Comparison of ENCODE assay signal across 19 mouse cellular contexts in genomic region chr7:81595056-81595455, GRCm38 (mm10). TPM values are rescaled to one million over a fixed set of nuclear protein-coding genes. Genes with fewer than 3 reads are reported as not detected.
"Had no signal": no experiment of that assay in that cellular context is flagged by ENCODE, and none has a peak within 500 bp of the region (broad histone marks: within the 10 kb centered on the region; RNA-seq: fewer than 3 reads in every experiment).

No protein-coding gene starts in this region.

- H3K4me1 ChIP-seq: midbrain, embryonic 10.5 days; midbrain, embryonic 12.5 days; neural tube, embryonic 13.5 days; neural tube, embryonic 15.5 days had no signal

- ATAC-seq: midbrain, embryonic 16.5 days had no signal

- H3K9me3 ChIP-seq: midbrain, embryonic 10.5 days; midbrain, embryonic 12.5 days; neural tube, embryonic 13.5 days; neural tube, embryonic 15.5 days had no signal

- H3K9ac ChIP-seq: lung, embryonic 14.5 days; midbrain, embryonic 12.5 days; neural tube, embryonic 13.5 days; neural tube, embryonic 15.5 days had no signal

- H3K27me3 ChIP-seq: midbrain, embryonic 12.5 days; neural tube, embryonic 13.5 days; neural tube, embryonic 15.5 days had no signal

- H3K4me3 ChIP-seq: midbrain, embryonic 10.5 days; midbrain, embryonic 12.5 days; myocyte; neural tube, embryonic 13.5 days; neural tube, embryonic 15.5 days had no signal

- H3K4me2 ChIP-seq: lung, embryonic 14.5 days; midbrain, embryonic 12.5 days; neural tube, embryonic 13.5 days; neural tube, embryonic 15.5 days had no signal

- H3K27ac ChIP-seq: midbrain, embryonic 10.5 days; midbrain, embryonic 12.5 days; neural tube, embryonic 13.5 days; neural tube, embryonic 15.5 days had no signal

- DNase-seq: lung, embryonic 14.5 days; lung, postnatal 10 days; lung, postnatal 4 days; midbrain, embryonic 14.5 days; retina, postnatal 1 day; right cerebral cortex, adult 18-20 months; right cerebral cortex, postnatal 25 days; right cerebral cortex, postnatal 4 days; spleen, adult 18-20 months; thymus, adult 18-20 months; thymus, postnatal 14 days; thymus, postnatal 36 days had no signal

RNA-seq across cellular contexts. Expression of gene Fsd2, which starts 28.3 kb away (rescaled TPM):
- total RNA-seq: megakaryocyte-erythroid progenitor cell, adult 5-6 weeks had no signal
- polyA plus RNA-seq: midbrain, embryonic 10.5 days had no signal
